Mouse (Mus musculus) adrenal gland, adult (tissue): ENCODE measurements around the gene Aox3.
A peak's percentile ranks its signal among the peaks of the same experiment; 100 is the strongest.

Experiments
- DNase-seq, 2 experiments: peaks; one replicate each; pipeline ENCODE4 v3.0.0; 2022 to 2023; ENCODE audit warnings: low spot score in 1 of 2; ENCODE audit not compliant: inconsistent age in 2 of 2

Aox3 gene

GRCm38 (mm10) chr1:58195541-58195940 is 82.6 kb downstream of the Aox3 start:
- no peak for DNase-seq

- DNase-seq = no peak
These were observed 84.1 kb downstream of the Aox3 start for GRCm38 (mm10) chr1:58197023-58197422.

GRCm38 (mm10) chr1:58198386-58198785 is 85.5 kb downstream of the Aox3 start:
- DNase-seq = peak; percentile 6 to 53

GRCm38 (mm10) chr1:58210203-58210602 is 97.3 kb downstream of the Aox3 start, which contains the start of gene Aox4:
Gene Aox4, plus strand, starts transcription at chr1:58210397.
- DNase-seq = peak; percentile 64 to 80

GRCm38 (mm10) chr1:58212805-58213204 is 99.9 kb downstream of the Aox3 start:
- no peak for DNase-seq

GRCm38 (mm10) chr1:58213838-58214237 is 100.9 kb downstream of the Aox3 start:
- no peak for DNase-seq

GRCm38 (mm10) chr1:58215353-58215752 is 102.4 kb downstream of the Aox3 start:
- no peak for DNase-seq

- DNase-seq = no peak
These were observed 103.1 kb downstream of the Aox3 start for GRCm38 (mm10) chr1:58215956-58216532.

- DNase-seq = no peak
These were observed 108.1 kb downstream of the Aox3 start for GRCm38 (mm10) chr1:58221070-58221469.

GRCm38 (mm10) chr1:58221879-58222278 is 108.9 kb downstream of the Aox3 start:
- no peak for DNase-seq

- DNase-seq = no peak
These were observed 115.2 kb downstream of the Aox3 start for GRCm38 (mm10) chr1:58228086-58228485.

GRCm38 (mm10) chr1:58228916-58229315 is 116.0 kb downstream of the Aox3 start:
- DNase-seq = no peak

GRCm38 (mm10) chr1:58229774-58230173 is 116.8 kb downstream of the Aox3 start:
- DNase-seq = no peak

GRCm38 (mm10) chr1:58230542-58230941 is 117.6 kb downstream of the Aox3 start:
- DNase-seq = no peak

GRCm38 (mm10) chr1:58235405-58235804 is 122.5 kb downstream of the Aox3 start:
- DNase-seq = no peak

GRCm38 (mm10) chr1:58237527-58238299 is 124.8 kb downstream of the Aox3 start:
- DNase-seq = no peak

- no peak for DNase-seq
These were observed 125.5 kb downstream of the Aox3 start for GRCm38 (mm10) chr1:58238440-58238839.

- DNase-seq = no peak
These were observed 126.0 kb downstream of the Aox3 start for GRCm38 (mm10) chr1:58238961-58239360.

- DNase-seq = no peak
These were observed 127.4 kb downstream of the Aox3 start for GRCm38 (mm10) chr1:58240347-58240746.

GRCm38 (mm10) chr1:58244487-58244886 is 131.6 kb downstream of the Aox3 start:
- DNase-seq = no peak

GRCm38 (mm10) chr1:58248518-58248917 is 135.6 kb downstream of the Aox3 start:
- DNase-seq = no peak
